Mouse (Mus musculus): Measurements from ENCODE around the gene Hipk3.
A peak's percentile ranks its signal among the peaks of the same experiment; 100 is the strongest.

The Hipk3 gene

GRCm38 (mm10) chr2:104493951-104494800, at the start of gene Hipk3:
Gene Hipk3 (minus strand): TSS chr2:104494446.
- DNase-seq (ENCODE audit: extremely low read depth, insufficient read length, low spot score) = peak; percentile 86

DNA sequence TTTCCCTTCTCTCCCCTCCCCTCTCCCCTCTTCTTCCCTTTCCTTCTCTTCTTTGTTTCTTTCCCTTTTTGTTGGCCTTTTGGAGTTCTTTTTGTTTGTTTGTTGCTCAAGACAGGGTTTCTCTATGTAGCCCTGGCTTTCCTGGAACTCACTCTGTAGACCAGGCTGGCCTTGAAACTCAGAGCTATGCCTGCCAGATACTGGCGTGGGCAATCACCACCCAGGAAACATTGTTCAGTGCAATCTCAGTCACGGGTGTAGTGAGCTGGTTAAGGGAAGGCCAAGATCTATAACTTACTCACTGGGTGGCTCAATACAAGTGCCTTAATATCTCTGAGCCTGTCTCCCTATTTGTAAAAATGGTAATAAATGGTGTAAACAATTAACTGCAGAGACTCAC, 46.0 kb upstream of the Hipk3 start:
- DNase-seq (ENCODE audit: extremely low read depth, insufficient read length, low spot score) = no peak

DNA sequence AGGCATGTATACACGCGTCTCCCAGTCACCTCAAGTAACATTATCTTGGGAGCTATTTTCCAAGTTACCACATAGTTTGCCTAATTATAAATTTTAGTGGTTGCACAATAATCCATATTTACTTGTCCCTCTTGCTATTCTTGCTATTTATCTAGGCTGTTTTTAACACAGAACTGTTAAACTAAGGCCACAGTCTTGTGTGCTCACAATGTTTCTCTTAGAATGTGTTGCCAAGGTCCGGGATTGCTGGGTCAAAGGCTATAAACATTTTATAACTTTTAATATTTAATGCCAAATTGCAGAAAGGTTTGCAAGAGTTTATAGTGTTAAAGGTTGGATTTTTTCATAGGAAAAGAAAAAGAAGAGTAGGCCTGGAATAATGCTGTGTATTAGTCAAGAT, 40.5 kb upstream of the Hipk3 start:
- DNase-seq (ENCODE audit: extremely low read depth, insufficient read length, low spot score) = no peak

DNA sequence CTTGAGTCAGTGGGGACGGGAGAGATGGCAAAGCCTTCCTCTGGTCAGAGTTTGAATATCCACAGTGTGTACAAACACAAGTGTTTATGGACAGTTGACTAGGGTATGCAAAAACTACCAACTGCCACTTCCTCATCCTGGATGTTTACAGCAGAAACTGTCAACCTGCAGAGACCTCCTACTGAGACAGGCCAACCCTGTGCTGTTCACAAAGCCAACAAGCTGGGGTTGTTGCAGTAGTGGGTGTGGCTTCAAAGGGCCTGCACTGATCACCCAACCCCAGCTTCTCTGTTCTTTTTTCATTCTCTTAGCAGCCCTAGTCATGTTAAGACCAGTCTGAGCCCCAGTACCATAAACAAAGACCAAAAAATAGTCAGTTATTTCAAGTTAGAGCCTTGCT, 38.3 kb upstream of the Hipk3 start:
- no peak for DNase-seq (ENCODE audit: extremely low read depth, insufficient read length, low spot score)

GRCm38 (mm10) chr2:104526559-104526958, 32.3 kb upstream of the Hipk3 start:
- no peak for DNase-seq (ENCODE audit: extremely low read depth, insufficient read length, low spot score)

DNA sequence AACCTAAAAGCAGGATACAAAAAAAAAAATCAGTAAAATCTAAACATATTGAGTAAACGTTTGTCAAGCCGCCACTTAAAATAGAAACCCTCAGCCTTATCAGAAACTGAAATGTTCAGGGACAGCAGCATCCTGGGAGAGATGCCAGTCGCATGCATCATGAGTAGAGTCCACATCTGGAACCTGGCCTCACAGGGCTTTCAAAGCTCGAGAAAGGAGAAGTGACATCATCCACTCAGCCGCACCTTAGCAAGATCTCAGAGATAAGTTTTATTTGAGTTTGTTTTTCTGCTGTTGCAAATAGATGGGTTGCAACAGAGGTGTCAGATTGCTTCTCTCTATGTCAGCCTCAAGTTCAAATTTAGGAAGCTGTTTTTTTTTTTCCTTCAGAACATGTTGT, 31.3 kb upstream of the Hipk3 start:
- DNase-seq (ENCODE audit: extremely low read depth, insufficient read length, low spot score) = no peak

DNA sequence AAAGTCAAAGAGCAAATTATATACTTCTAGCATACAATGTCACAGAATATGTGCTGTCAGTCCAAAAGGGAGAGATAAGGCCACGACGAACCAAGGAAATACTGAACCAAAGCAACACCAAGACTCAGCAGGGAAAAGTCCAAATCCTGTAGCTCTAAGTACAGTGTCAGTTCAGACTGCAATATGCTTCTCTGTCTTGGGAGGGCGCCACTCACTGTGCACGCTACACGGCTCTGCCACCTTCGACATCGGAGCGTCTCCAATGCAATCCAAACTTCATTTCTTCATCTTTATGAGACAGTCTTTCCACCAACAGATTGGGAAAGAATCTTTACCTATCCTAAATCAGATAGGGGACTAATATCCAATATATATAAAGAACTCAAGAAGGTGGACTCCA, 17.4 kb upstream of the Hipk3 start:
- DNase-seq (ENCODE audit: extremely low read depth, insufficient read length, low spot score) = no peak

DNA sequence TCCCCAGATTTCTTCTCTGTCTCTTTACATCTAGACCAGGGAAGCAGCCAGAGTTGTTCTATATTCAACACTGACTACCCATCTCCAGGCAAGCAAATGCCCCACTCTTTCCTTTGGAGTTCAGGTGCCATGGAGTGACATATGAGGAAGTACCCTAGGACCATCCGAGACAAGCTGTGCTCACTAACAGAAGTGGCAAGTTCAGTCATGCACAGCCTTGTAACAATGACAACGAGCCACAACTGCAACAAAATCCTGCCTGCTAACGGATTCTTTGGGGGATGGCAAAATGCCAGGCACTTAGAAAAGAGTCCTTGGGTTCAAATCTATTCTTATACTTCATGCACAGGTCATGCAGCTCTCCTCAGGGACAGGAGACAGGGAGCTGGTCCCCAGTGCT, 8.1 kb upstream of the Hipk3 start:
- no peak for DNase-seq (ENCODE audit: extremely low read depth, insufficient read length, low spot score)

DNA sequence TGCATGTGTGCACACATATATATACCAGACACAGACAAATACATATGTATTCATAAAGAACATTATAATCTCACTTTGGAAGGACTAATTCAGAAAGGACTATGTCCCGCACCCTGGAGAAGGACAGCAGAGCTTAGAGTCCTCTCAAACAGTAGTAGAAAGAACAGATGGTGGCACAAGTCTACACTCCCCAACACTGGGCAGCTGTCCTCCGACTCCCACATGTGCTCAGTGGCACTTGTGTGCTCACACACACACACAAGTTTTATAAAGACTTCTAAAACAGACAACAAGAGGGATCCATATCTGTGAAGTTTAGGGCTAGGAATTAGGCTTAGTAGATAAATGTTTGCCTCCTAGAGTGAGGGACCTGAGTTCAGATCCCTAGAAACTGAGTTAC, 6.8 kb upstream of the Hipk3 start:
- DNase-seq (ENCODE audit: extremely low read depth, insufficient read length, low spot score) = no peak

DNA sequence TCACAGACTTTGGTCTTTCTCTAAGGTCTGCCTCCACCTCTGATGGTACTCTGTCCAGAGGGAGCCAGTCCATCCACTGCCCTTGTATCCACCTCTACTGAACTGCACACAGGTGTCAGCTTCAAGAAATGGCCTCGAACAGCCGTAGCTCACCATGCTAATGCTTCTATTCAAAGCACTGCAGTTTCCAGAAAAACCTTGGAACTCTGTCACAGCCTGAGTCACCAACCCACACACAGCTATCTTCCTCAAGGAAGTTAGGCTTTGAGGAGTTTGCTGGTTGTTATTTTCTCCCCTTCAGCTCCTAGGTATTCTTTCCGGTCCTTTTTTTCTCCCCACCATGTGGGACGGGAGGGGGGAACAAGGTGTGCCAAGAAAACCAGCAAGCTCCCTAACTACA, 3.5 kb upstream of the Hipk3 start:
- peak; percentile 4 for DNase-seq (ENCODE audit: extremely low read depth, insufficient read length, low spot score)

GRCm38 (mm10) chr2:104497231-104497630, 3.0 kb upstream of the Hipk3 start:
- DNase-seq (ENCODE audit: extremely low read depth, insufficient read length, low spot score) = no peak

DNA sequence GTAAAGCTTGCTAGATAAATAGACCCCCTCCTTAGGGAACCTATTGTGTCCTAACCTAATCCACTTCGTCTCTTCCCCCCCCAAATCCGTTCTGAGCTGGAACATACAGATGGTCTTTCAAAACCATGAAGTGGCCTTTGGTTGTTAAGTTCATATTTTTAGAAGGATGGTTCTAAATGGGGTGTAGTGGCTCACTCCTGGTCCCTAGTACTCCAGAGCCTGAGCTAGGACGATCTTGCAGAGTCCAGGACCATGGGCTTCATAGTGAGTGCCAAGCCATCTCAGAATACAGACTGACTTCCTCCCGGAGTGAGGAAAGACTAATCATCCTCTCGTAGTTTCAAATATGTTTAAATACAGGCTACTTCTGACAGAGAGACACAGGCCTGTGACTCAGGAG, 2.0 kb upstream of the Hipk3 start:
- no peak for DNase-seq (ENCODE audit: extremely low read depth, insufficient read length, low spot score)

- no peak for DNase-seq (ENCODE audit: extremely low read depth, insufficient read length, low spot score)
These were observed 547 bp upstream of the Hipk3 start for GRCm38 (mm10) chr2:104494801-104495185.

GRCm38 (mm10) chr2:104493021-104493950, 960 bp downstream of the Hipk3 start:
- peak; percentile 90 for DNase-seq (ENCODE audit: extremely low read depth, insufficient read length, low spot score)

DNA sequence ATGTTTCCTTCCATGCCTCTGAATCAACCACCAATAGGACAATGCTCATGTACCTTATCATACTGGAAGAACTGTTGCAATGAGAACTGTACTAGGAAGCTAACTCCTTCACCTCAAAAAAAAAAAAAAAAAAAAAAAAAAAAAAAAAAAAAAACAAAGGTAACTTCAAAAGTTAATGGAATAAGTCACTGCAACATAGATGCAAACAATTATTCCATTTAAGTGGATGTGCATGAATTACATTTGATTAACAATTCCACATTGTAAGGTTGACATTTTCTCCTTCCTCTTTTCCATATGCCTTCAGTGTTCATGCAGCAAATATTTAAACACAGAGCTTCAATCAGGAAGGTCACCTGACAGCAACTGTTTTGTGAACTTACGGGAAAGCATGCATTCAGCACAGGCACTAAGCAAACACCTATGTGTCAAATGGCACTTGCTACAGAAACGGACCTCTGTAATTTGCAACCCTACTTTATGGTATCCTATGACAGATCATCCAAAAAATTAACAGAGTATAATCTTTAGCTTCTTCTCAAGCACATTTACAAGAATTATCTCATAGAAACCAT, 2.9 kb downstream of the Hipk3 start:
- no peak for DNase-seq (ENCODE audit: extremely low read depth, insufficient read length, low spot score)

- no peak for DNase-seq (ENCODE audit: extremely low read depth, insufficient read length, low spot score)
These were observed 3.5 kb downstream of the Hipk3 start for GRCm38 (mm10) chr2:104490761-104491160.

GRCm38 (mm10) chr2:104489851-104490250, 4.4 kb downstream of the Hipk3 start:
- no peak for DNase-seq (ENCODE audit: extremely low read depth, insufficient read length, low spot score)

GRCm38 (mm10) chr2:104484438-104484837, 9.8 kb downstream of the Hipk3 start:
- no peak for DNase-seq (ENCODE audit: extremely low read depth, insufficient read length, low spot score)

DNA sequence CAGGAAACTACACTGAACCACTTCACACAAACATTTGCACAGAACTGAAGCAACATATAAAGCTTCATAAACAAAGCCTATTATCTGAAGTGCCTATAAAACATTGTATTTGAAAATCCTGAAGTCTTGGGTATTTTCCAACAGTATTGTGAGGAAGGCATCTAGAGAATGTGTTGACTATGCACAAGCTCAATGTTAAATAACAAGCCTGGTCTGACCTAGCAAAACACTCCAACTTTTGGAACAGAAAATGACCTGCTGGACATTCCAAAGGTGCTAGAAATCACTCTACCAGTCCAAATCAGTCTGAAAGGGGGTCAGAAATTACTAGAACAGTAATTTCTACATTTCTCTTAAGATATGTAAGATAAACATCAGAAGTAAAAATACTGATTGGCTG, 12.1 kb downstream of the Hipk3 start:
- DNase-seq (ENCODE audit: extremely low read depth, insufficient read length, low spot score) = no peak

- no peak for DNase-seq (ENCODE audit: extremely low read depth, insufficient read length, low spot score)
These were observed 15.2 kb downstream of the Hipk3 start for GRCm38 (mm10) chr2:104479054-104479453.

GRCm38 (mm10) chr2:104477398-104478015, 16.7 kb downstream of the Hipk3 start:
- DNase-seq (ENCODE audit: extremely low read depth, insufficient read length, low spot score) = no peak

Measured in 3134 (cell line).